Mouse (Mus musculus): ENCODE measurements around the gene Veph1. TPM values are rescaled to one million over a fixed set of nuclear protein-coding genes. Genes with fewer than 3 reads are reported as not detected.

The Veph1 gene
- polyA plus RNA-seq, 1 experiment from 2014 or later, result 0.77 TPM

- WGBS, result 62% methylated on average over 7 of the region's 7 CpGs
- no peaks in the 10 kb centered on the region for H3K9me3 ChIP-seq (replicated peaks)
- H3K4me1 ChIP-seq (replicated peaks), result no peaks in the 10 kb centered on the region
- H3K27me3 ChIP-seq, result no peaks in the 10 kb centered on the region
- no peak overlapping the region for H3K9ac ChIP-seq
- H3K4me2 ChIP-seq, result no peak overlapping the region
- no peak overlapping the region for H3K27ac ChIP-seq
- no peak for ATAC-seq (replicated peaks; ENCODE audit: insufficient number of reproducible peaks, insufficient read depth, low FRiP score, low read depth)
- no peak overlapping the region for H3K4me3 ChIP-seq
- no peaks in the 10 kb centered on the region for H3K36me3 ChIP-seq
Observed at GRCm38 (mm10) chr3:66004220-66004951, 292.3 kb downstream of the Veph1 start.

Other genes starting within 250 kb of the Veph1 start
- gene Ptx3, start 76.9 kb downstream of the Veph1 start, polyA plus RNA-seq (2015; fragmentation: Nextera tagmentation; extraction: Ambion mirVana), result 6.2 and 7.9 TPM in 2 replicates

All from heart, embryonic 15.5 days (tissue).